Mouse (Mus musculus): ENCODE results near the gene Itpk1.

The Itpk1 gene

GRCm38 (mm10) chr12:102597466-102597865 is 107.3 kb downstream of the Itpk1 start:
- no peak for DNase-seq (ENCODE audit: low read depth, low spot score)

- no peak for DNase-seq (ENCODE audit: low read depth, low spot score)
These were observed 108.3 kb downstream of the Itpk1 start for GRCm38 (mm10) chr12:102596410-102596809.

GRCm38 (mm10) chr12:102594627-102595026 is 110.1 kb downstream of the Itpk1 start:
- no peak for DNase-seq (ENCODE audit: low read depth, low spot score)

GRCm38 (mm10) chr12:102593699-102594098 is 111.0 kb downstream of the Itpk1 start:
- peak; percentile 96 for DNase-seq (ENCODE audit: low read depth, low spot score)

GRCm38 (mm10) chr12:102590711-102591360 is 113.9 kb downstream of the Itpk1 start:
- no peak for DNase-seq (ENCODE audit: low read depth, low spot score)

GRCm38 (mm10) chr12:102587106-102587505 is 117.6 kb downstream of the Itpk1 start:
- DNase-seq (ENCODE audit: low read depth, low spot score) = no peak

- DNase-seq (ENCODE audit: low read depth, low spot score) = peak; percentile 73
These were observed 118.3 kb downstream of the Itpk1 start for GRCm38 (mm10) chr12:102586286-102586881.

- peak; percentile 88 for DNase-seq (ENCODE audit: low read depth, low spot score)
These were observed 119.3 kb downstream of the Itpk1 start for GRCm38 (mm10) chr12:102585390-102585789.

GRCm38 (mm10) chr12:102582441-102582840 is 122.3 kb downstream of the Itpk1 start:
- DNase-seq (ENCODE audit: low read depth, low spot score) = no peak

GRCm38 (mm10) chr12:102581579-102582196 is 123.0 kb downstream of the Itpk1 start:
- DNase-seq (ENCODE audit: low read depth, low spot score) = no peak

- DNase-seq (ENCODE audit: low read depth, low spot score) = peak; percentile 90
These were observed 125.7 kb downstream of the Itpk1 start for GRCm38 (mm10) chr12:102579041-102579440.

- DNase-seq (ENCODE audit: low read depth, low spot score) = no peak
These were observed 127.9 kb downstream of the Itpk1 start for GRCm38 (mm10) chr12:102576659-102577398.

GRCm38 (mm10) chr12:102575541-102576329 is 129.0 kb downstream of the Itpk1 start:
- DNase-seq (ENCODE audit: low read depth, low spot score) = peak; percentile 59

GRCm38 (mm10) chr12:102573036-102573435 is 131.7 kb downstream of the Itpk1 start:
- no peak for DNase-seq (ENCODE audit: low read depth, low spot score)

GRCm38 (mm10) chr12:102571666-102572065 is 133.1 kb downstream of the Itpk1 start:
- no peak for DNase-seq (ENCODE audit: low read depth, low spot score)

- DNase-seq (ENCODE audit: low read depth, low spot score) = no peak
These were observed 134.0 kb downstream of the Itpk1 start for GRCm38 (mm10) chr12:102570734-102571133.

GRCm38 (mm10) chr12:102570111-102570510 is 134.6 kb downstream of the Itpk1 start:
- peak; percentile 53 for DNase-seq (ENCODE audit: low read depth, low spot score)

- DNase-seq (ENCODE audit: low read depth, low spot score) = no peak
These were observed 136.5 kb downstream of the Itpk1 start for GRCm38 (mm10) chr12:102568219-102568618.

GRCm38 (mm10) chr12:102566951-102567350 is 137.8 kb downstream of the Itpk1 start:
- DNase-seq (ENCODE audit: low read depth, low spot score) = no peak

GRCm38 (mm10) chr12:102565086-102565485 is 139.6 kb downstream of the Itpk1 start:
- no peak for DNase-seq (ENCODE audit: low read depth, low spot score)

- DNase-seq (ENCODE audit: low read depth, low spot score) = peak; percentile 87
These were observed 147.4 kb downstream of the Itpk1 start for GRCm38 (mm10) chr12:102557372-102557771.
